Mouse (Mus musculus): ENCODE data around the gene Rgs2. TPM values are rescaled to one million over a fixed set of nuclear protein-coding genes. Genes with fewer than 3 reads are reported as not detected.

Rgs2 gene
- polyA plus RNA-seq, 1 experiment from 2014 or later: 30.6 TPM

DNA sequence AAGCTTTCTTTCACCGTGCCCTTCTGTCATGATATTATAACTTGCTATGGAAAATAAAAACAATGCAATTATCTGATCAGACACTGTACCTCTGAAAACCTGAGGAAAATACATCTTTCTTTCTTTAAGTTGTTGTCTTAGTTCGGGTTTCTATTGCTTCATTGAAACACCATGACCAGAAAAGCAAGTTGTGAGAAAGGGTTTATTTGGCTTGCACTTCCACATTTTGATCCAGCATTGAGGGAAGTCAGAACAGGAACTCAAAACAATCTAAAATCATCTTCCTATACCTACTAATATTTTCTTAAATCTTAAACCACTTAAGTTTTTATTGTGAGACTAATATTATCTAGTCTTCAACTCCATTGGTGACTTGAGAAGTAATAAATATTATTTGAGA is 11.4 kb downstream of the Rgs2 start:
- Histone ChIP-seq H3K4me2 (ENCODE audit: low read depth, low read length) (no peak overlapping the region), H3K36me3 (ENCODE audit: control insufficient read depth, insufficient read depth) (no peaks in the 10 kb centered on the region), H3K4me3 (ENCODE audit: low read length) (no peak overlapping the region), H3K4me1 (ENCODE audit: control insufficient read depth, insufficient read depth, low read length) (no peaks in the 10 kb centered on the region), H3K9ac (ENCODE audit: low read length) (no peak overlapping the region), H3K27me3 (ENCODE audit: control insufficient read depth, insufficient read depth, low read length) (no peaks in the 10 kb centered on the region), H3K9me3 (replicated peaks; ENCODE audit: control insufficient read depth, low read length) (no peaks in the 10 kb centered on the region), H3K27ac (ENCODE audit: low read length) (no peak overlapping the region)
- WGBS: 71% methylated on average over 2 of the region's 2 CpGs
- ATAC-seq (replicated peaks; ENCODE audit: extremely low read depth, insufficient read depth, low FRiP score): no peak

DNA sequence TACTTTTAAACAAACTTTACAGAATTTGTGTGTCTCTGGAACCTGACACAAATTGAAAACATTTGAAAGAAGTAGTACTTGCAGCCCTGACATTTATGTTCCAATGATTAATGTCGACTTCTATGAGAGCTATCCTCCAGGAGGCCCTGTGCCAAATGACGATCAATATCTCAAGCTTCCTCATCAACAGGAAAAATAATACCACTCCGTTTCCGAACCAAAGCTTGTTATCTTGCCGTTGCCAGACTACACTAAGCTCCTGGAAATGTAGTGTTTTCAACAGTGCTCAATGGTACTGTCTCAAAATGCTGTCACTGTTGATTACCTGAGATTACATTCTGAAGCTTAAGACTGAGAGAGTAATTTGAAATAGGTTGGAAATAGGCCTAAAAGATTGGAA is 13.7 kb downstream of the Rgs2 start:
- no peak for ATAC-seq (replicated peaks; ENCODE audit: extremely low read depth, insufficient read depth, low FRiP score)
- WGBS: 51% methylated on average over 5 of the region's 5 CpGs

DNA sequence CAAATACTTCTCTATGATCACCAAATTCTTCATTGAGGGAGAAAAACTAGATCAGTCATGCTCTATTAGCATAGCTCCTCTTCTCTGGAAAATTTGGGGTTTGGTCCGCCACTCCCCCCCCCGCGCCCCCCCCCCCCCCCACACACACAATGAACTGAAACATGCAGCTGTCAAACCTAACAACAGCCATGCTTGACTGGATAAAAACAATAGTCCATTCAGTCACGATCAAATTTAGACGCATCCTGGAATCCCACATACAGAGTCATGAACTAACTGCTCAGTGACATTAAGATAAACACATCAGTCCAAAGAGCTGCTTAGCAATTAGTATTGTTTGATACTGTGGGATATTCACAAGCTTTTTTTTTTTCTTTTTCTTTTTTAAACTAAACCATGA is 14.2 kb downstream of the Rgs2 start:
- H3K9me3 ChIP-seq (replicated peaks; ENCODE audit: control insufficient read depth, low read length): no peaks in the 10 kb centered on the region
- H3K27ac ChIP-seq (ENCODE audit: low read length): no peak overlapping the region
- no peak overlapping the region for H3K4me3 ChIP-seq (ENCODE audit: low read length)
- no peak overlapping the region for H3K4me2 ChIP-seq (ENCODE audit: low read depth, low read length)
- 40% methylated on average over 4 of the region's 5 CpGs for WGBS
- H3K27me3 ChIP-seq (ENCODE audit: control insufficient read depth, insufficient read depth, low read length): no peaks in the 10 kb centered on the region
- H3K36me3 ChIP-seq (ENCODE audit: control insufficient read depth, insufficient read depth): no peaks in the 10 kb centered on the region
- H3K9ac ChIP-seq (ENCODE audit: low read length): no peak overlapping the region
- no peak for ATAC-seq (replicated peaks; ENCODE audit: extremely low read depth, insufficient read depth, low FRiP score)
- H3K4me1 ChIP-seq (ENCODE audit: control insufficient read depth, insufficient read depth, low read length): no peaks in the 10 kb centered on the region

More for the DNA sequence above, 13.7 kb downstream of the Rgs2 start:
- H3K9me3 ChIP-seq (replicated peaks; ENCODE audit: control insufficient read depth, low read length): no peaks in the 10 kb centered on the region
- H3K4me1 ChIP-seq (ENCODE audit: control insufficient read depth, insufficient read depth, low read length): no peaks in the 10 kb centered on the region
- no peaks in the 10 kb centered on the region for H3K27me3 ChIP-seq (ENCODE audit: control insufficient read depth, insufficient read depth, low read length)
- H3K27ac ChIP-seq (ENCODE audit: low read length): no peak overlapping the region
- no peak overlapping the region for H3K9ac ChIP-seq (ENCODE audit: low read length)
- no peaks in the 10 kb centered on the region for H3K36me3 ChIP-seq (ENCODE audit: control insufficient read depth, insufficient read depth)
- H3K4me3 ChIP-seq (ENCODE audit: low read length): no peak overlapping the region
- H3K4me2 ChIP-seq (ENCODE audit: low read depth, low read length): no peak overlapping the region

DNA sequence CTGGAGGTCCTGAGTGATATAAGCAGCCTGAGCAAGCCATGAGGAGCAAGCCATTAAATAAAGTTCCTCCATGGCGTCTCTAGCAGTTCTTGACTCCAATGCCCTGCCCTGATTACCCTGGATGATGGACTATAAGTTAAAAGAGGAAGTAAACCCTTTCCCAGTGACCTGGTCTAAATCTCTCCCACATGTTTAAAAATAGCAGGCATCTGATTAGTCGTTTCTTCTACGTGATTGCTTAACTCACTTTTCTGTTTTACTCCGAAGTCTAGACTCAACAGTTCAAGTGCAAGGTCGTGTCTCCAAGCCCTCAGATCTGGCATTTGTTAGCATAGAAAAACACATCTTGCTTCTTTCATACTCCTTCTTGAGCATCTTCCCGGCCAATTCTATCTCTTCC is 15.2 kb downstream of the Rgs2 start:
- Histone ChIP-seq H3K4me2 (ENCODE audit: low read depth, low read length) (no peak overlapping the region), H3K9ac (ENCODE audit: low read length) (no peak overlapping the region), H3K4me3 (ENCODE audit: low read length) (no peak overlapping the region), H3K36me3 (ENCODE audit: control insufficient read depth, insufficient read depth) (no peaks in the 10 kb centered on the region), H3K27me3 (ENCODE audit: control insufficient read depth, insufficient read depth, low read length) (no peaks in the 10 kb centered on the region), H3K27ac (ENCODE audit: low read length) (no peak overlapping the region), H3K9me3 (replicated peaks; ENCODE audit: control insufficient read depth, low read length) (no peaks in the 10 kb centered on the region), H3K4me1 (ENCODE audit: control insufficient read depth, insufficient read depth, low read length) (no peaks in the 10 kb centered on the region)
- ATAC-seq (replicated peaks; ENCODE audit: extremely low read depth, insufficient read depth, low FRiP score): no peak
- WGBS: 44% methylated on average over 6 of the region's 6 CpGs

DNA sequence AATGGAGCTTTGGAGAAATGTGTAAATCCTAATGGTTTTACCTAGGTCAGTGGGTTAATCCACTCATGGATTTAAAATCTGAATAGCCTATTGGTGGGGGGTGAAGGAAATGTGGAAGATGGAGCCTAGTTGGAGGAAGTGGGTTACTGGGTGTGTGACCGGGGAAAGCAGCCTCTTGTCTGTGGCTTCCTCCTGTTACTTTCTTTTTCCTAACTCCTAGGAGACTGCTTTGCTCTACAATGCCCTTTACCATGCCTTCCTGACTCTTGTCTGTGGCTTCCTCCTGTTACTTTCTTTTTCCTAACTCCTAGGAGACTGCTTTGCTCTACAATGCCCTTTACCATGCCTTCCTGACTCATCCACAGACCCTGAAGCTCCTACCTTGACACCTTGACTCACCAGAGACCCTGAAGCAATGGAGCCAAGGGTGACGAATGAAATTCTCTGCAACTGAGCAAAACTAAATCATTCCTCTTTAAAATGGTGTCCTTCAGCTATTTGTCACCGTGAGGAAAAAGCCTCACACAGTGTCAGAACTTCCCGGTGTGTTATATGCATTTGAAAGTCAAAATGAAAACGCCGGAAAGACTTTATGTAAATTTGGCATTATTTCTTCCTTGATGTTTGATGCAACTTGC is 18.9 kb downstream of the Rgs2 start:
- ATAC-seq (replicated peaks; ENCODE audit: extremely low read depth, insufficient read depth, low FRiP score): no peak
- 81% methylated on average over 6 of the region's 6 CpGs for WGBS

DNA sequence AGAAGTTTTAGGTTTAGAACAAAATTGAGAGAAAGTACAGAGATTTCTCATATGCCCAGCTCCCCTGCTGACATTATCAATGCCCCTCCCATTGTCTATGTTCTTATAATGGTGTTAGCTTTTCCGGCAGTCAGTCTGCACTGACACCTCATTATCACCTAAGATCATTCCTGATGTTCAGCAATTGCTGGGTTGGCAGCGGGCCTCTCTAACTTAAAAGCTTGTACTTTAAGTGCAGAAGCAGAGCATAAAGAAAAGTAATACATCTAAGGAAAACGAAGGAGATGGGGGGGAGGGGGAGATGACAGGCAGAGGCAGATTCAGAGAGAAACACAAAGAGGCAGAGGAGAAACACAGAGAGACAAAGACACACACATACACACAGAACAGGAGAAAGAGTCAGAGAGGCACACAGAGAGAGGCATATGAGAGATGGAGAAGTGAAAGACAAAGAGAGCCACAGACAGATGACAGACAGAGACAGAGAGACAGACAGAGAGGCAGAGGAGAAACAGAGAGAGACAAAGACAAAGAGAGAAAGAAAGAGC is 21.1 kb downstream of the Rgs2 start:
- Histone ChIP-seq H3K4me3 (ENCODE audit: low read length) (no peak overlapping the region), H3K9me3 (replicated peaks; ENCODE audit: control insufficient read depth, low read length) (no peaks in the 10 kb centered on the region), H3K4me1 (ENCODE audit: control insufficient read depth, insufficient read depth, low read length) (no peaks in the 10 kb centered on the region), H3K36me3 (ENCODE audit: control insufficient read depth, insufficient read depth) (no peaks in the 10 kb centered on the region), H3K9ac (ENCODE audit: low read length) (no peak overlapping the region), H3K27ac (ENCODE audit: low read length) (no peak overlapping the region), H3K4me2 (ENCODE audit: low read depth, low read length) (no peak overlapping the region), H3K27me3 (ENCODE audit: control insufficient read depth, insufficient read depth, low read length) (no peaks in the 10 kb centered on the region)
- 41% methylated on average over 3 of the region's 3 CpGs for WGBS
- no peak for ATAC-seq (replicated peaks; ENCODE audit: extremely low read depth, insufficient read depth, low FRiP score)

More for the DNA sequence above, 18.9 kb downstream of the Rgs2 start:
- no peak overlapping the region for H3K4me3 ChIP-seq (ENCODE audit: low read length)
- H3K36me3 ChIP-seq (ENCODE audit: control insufficient read depth, insufficient read depth): no peaks in the 10 kb centered on the region
- no peaks in the 10 kb centered on the region for H3K4me1 ChIP-seq (ENCODE audit: control insufficient read depth, insufficient read depth, low read length)
- H3K27me3 ChIP-seq (ENCODE audit: control insufficient read depth, insufficient read depth, low read length): no peaks in the 10 kb centered on the region
- H3K9me3 ChIP-seq (replicated peaks; ENCODE audit: control insufficient read depth, low read length): no peaks in the 10 kb centered on the region
- no peak overlapping the region for H3K4me2 ChIP-seq (ENCODE audit: low read depth, low read length)
- H3K27ac ChIP-seq (ENCODE audit: low read length): no peak overlapping the region
- H3K9ac ChIP-seq (ENCODE audit: low read length): no peak overlapping the region

DNA sequence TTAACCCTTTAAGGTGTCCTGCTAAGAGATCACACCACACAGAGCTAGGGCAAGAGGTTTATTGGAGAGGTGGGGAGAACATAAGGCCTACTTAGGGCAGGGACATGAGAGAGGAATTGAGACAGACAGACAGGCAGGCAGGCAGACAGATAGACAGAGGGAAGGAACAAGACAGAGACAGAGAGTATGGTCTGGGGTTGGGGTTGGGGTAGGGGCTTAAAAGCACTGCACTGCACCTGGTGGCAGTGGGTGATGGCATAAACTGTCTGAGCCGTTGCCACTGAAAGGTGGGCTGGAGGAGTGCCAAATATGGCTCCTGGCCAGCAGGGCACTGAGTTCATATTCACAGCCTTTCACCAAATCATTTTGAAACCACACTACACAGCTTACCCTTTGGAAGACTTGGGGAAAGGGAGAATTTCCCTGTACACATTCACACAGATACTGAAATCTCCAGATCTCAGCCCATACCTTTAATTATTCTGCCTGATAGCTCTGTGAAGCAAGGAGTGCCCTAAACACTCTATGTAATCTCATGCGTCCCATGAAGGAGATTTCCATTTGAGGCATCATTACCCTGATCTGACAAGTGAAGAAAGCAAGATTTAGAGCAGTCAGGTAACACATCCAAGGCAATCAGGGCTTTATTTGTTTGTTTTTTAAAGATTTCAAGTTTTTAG is 21.7 kb downstream of the Rgs2 start:
- no peak for ATAC-seq (replicated peaks; ENCODE audit: extremely low read depth, insufficient read depth, low FRiP score)
- Histone ChIP-seq H3K27ac (ENCODE audit: low read length) (no peak overlapping the region), H3K4me1 (ENCODE audit: control insufficient read depth, insufficient read depth, low read length) (no peaks in the 10 kb centered on the region), H3K9me3 (replicated peaks; ENCODE audit: control insufficient read depth, low read length) (no peaks in the 10 kb centered on the region), H3K9ac (ENCODE audit: low read length) (no peak overlapping the region), H3K36me3 (ENCODE audit: control insufficient read depth, insufficient read depth) (no peaks in the 10 kb centered on the region), H3K4me2 (ENCODE audit: low read depth, low read length) (no peak overlapping the region), H3K4me3 (ENCODE audit: low read length) (no peak overlapping the region), H3K27me3 (ENCODE audit: control insufficient read depth, insufficient read depth, low read length) (no peaks in the 10 kb centered on the region)
- WGBS: 50% methylated on average over 2 of the region's 2 CpGs

DNA sequence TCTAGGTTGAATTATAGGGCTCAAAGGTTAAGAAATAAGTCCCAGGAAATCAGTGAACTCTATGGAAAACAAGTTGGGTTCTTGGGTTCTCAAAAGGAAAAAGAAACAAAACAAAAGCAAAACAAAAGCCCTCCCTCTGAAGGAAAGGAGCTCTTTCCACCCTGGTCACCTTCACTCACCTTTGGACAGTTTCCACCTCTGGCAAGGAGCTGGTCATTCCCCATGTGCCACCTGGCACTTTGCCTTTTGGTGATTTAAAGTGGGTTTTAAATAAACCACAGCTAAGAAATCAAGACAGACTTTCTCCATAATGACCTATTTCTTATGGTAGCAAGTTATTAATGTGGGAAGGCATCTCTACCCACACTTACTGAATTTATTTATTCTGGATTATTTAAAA is 23.1 kb downstream of the Rgs2 start:
- ATAC-seq (replicated peaks; ENCODE audit: extremely low read depth, insufficient read depth, low FRiP score): no peak
- H3K4me1 ChIP-seq (ENCODE audit: control insufficient read depth, insufficient read depth, low read length): no peaks in the 10 kb centered on the region
- no peaks in the 10 kb centered on the region for H3K27me3 ChIP-seq (ENCODE audit: control insufficient read depth, insufficient read depth, low read length)
- H3K4me3 ChIP-seq (ENCODE audit: low read length): no peak overlapping the region
- H3K9ac ChIP-seq (ENCODE audit: low read length): no peak overlapping the region
- H3K27ac ChIP-seq (ENCODE audit: low read length): no peak overlapping the region
- H3K9me3 ChIP-seq (replicated peaks; ENCODE audit: control insufficient read depth, low read length): no peaks in the 10 kb centered on the region
- no peaks in the 10 kb centered on the region for H3K36me3 ChIP-seq (ENCODE audit: control insufficient read depth, insufficient read depth)
- H3K4me2 ChIP-seq (ENCODE audit: low read depth, low read length): no peak overlapping the region

DNA sequence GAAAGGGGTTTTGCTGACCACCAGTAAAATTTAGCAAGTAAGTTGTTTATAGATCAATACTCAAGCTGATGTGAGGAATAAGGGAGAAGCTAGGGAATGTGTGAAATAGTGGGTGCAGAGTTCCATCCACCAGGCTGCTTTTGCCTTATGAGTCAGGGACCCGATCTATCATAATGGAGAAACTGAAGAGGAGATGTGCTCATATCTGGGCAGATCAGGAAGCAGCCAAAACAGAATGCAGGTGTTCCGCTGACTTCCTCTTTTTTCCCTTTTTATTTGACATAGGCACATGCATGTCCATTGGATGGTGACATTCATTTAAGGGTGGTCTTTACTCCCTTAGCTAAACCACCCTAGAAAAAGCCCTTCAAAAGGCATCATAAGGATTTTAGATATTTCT is 29.3 kb downstream of the Rgs2 start:
- 92% methylated on average over 2 of the region's 2 CpGs for WGBS
- H3K27ac ChIP-seq (ENCODE audit: low read length): no peak overlapping the region
- H3K27me3 ChIP-seq (ENCODE audit: control insufficient read depth, insufficient read depth, low read length): no peaks in the 10 kb centered on the region
- no peaks in the 10 kb centered on the region for H3K4me1 ChIP-seq (ENCODE audit: control insufficient read depth, insufficient read depth, low read length)
- H3K4me3 ChIP-seq (ENCODE audit: low read length): no peak overlapping the region
- H3K9me3 ChIP-seq (replicated peaks; ENCODE audit: control insufficient read depth, low read length): no peaks in the 10 kb centered on the region
- H3K36me3 ChIP-seq (ENCODE audit: control insufficient read depth, insufficient read depth): no peaks in the 10 kb centered on the region
- H3K4me2 ChIP-seq (ENCODE audit: low read depth, low read length): no peak overlapping the region
- ATAC-seq (replicated peaks; ENCODE audit: extremely low read depth, insufficient read depth, low FRiP score): no peak
- H3K9ac ChIP-seq (ENCODE audit: low read length): no peak overlapping the region
